Mouse (Mus musculus) kidney, postnatal 25 days (tissue): ENCODE data around the gene Best2.

ENCODE experiments used
- DNase-seq, 2 experiments: peaks; one replicate each; pipeline ENCODE4 v3.0.0; 2021; ENCODE audit warnings: mixed read lengths in 2 of 2

Best2 gene

DNA sequence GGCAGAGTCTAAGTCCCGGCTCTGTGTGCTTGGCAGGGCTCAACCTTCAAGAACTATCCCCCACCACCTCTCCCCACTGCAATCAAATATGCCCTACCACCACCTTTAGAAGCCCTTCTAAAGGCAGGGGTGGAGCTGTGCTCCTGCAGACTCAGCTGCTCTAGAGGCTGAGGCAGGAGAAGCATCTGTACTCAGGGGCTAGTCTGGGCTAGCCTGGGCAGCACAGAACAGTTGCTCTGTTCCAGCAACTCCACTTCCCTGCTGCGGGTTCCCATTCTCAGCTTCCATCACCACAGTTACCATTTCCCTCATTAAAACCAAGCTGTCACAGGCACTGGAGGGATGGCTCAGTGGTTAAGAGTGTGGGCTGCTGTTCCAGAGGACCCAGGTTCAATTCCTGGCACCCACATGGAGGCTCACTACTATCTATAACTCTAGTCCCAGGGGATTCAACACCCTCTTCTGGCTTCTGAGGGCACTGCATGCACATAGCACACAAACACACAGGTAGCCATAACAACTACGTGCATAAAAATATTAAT lies 7.3 kb upstream of the Best2 start:
- DNase-seq = no peak

DNA sequence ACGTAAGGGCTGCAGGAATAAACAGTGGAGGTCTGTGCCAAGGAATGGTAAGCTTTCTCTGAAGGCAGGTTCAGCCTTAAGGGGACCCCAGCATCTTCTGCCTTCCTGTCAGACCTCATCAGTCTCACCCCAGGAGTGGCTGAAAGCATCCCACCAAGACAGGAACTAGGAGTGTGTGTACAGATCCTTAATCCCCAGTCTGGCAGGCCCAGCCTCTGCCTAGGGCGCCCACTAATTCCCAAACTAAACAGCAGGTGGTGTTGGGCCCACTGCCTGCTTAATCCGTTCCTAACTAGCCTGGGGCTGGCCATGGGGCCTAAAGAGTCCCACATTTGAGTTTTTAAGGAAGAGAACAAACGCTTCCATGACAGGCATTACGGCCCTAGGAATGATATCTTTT lies 2.9 kb upstream of the Best2 start:
- DNase-seq = no peak

DNA sequence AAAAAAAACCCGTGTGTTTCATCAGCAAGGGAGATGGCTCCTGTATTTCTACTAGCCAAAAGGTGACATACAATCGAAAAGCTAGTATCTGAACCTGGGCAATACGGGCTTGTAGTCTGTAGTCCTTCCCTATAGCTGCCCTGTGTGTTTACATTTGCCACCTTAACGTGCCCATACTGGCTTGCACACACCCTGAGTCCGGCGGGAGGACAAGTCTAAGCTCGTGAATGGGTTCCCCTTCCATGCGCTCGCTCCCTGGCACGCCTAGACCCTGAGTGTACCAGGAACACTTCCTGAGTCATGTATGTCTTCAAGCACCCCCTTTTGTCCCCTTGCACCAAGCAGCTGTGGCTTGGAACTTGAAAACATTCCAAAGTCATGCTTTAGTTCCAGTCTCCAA lies 2.4 kb upstream of the Best2 start:
- DNase-seq = no peak

DNA sequence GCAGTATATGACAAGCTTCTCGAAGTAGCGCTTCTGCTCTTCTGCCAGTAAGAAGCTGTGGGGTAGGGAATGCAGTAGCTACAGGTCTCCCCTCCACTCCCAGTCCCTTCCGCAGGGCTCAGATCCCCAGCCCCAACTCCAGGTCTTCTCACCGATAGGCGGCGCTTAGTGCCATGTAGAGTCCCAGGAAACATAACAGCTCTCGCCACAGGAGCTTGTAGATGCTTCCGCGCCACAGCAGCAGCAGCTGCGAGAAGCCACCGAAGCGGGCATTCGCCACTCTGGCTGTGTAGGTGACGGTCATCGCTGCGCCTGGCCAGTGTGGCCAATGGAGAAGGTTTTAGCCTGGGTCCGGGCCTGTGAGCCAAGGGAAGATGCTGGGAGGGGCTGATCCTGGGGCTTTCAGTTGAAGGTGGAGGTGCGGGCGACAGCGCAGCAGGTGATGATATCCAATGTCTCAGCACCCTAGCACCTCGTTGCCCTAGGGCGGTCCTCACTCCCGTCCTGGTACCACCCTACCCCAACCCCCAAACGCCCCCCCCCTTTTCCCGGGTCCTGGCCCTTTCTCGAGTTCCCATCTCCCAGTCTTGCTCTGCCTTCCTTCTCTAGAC lies 996 bp downstream of the Best2 start:
- peak; percentile 85 to 87 for DNase-seq

DNA sequence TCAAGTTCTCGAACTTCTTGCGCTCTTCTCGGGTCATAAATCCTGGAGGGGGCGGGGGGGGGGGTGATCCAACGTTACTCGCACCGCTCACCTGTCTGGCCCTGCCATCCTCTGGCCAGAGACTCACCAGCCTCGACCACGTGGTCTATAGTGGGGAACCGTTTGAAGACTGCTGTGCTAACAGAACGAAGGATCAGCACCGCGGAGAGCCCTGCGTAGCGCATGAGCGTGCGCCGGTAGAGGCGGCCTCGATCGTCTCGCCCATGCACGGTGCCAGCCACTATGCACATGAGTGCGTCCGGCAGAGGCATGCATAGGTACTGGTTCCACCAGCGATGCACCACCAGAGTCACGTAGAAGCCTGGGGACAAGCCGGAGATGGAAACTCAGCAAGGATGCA lies 3.1 kb downstream of the Best2 start:
- DNase-seq = no peak

DNA sequence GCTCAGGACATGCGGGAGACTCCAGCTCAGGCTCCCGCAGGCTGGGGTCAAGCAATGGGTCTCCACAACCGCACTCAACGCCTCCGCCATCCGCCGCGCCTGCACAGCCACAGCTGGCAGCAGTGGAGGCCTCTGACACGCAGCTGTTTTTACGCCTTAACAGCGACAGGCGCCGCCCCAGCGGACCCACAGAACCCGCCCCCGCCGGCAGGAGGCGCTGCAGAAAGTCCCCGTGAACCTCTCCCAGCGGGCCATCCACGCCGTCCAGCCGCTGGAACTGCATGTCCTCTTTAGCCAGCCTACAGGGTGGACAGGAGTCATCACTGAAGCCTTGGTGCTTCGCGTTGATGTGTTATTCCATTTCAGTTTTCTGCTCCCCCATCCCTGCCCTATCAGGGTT lies 6.6 kb downstream of the Best2 start:
- peak; percentile 43 to 50 for DNase-seq

DNA sequence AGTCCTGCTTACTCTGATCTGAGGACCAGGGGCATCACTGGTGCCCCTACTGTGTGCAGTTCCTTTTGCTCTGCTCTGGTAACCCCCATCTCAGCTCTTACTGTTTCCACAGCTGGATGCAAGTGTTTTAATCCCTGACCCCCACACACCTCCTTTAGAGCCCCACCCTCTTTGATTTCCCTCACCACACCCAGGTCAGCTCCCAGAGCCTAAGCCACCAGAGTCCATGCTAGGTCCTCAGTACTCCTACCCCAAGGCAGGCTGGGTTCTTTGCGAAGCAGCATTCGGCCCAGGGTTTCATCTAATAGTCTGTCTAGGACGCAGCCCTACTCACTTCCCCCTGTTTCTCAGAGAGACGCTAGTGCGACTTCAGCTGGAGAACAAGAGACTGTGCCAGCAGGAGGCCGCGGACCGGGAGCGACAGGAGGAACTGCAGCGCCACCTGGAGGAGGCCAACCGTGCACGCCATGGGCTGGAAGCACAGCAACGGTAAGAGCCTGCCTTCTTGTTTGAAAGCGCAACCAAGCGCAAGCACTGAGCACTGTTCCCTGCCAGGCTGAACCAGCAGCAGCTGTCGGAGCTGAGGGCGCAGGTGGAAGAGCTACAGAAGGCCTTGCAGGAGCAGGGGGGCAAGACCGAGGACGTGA lies 16.6 kb downstream of the Best2 start:
- DNase-seq = peak; percentile 91 to 96

DNA sequence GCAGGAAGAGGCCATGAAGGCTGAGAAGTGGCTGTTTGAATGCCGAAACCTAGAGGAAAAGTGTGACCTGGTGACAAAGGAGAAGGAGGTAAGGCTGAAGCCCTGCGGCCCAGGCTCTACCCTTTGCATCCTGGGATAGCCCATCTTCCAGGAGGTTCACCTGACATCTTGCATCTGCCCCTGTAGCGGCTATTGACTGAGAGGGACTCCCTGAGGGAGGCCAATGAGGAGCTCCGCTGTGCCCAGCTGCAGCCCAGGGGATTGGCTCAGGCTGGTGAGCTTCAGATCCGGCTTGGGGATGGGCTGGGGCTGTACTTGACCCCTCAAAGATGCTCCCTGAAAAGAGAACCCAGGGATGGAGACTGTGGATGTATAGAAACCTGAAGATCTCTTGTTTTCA lies 17.4 kb downstream of the Best2 start:
- no peak for DNase-seq

DNA sequence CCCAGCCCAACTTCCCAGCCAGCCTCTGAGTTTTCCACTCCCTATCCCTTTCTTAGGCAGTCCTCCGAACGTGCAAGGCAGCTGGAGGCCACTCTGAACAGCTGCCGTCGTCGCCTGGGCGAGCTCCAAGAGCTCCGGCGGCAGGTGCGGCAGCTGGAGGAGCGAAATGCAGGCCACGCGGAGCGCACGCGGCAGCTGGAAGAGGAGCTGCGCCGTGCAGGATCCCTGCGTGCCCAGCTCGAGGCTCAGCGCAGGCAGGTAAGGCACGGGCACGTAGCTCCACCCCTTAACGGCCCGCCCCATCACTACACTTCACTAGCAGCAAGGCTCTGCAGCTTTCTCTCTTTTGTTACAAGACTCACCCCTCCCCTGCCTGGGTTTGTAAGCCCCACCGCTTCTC lies 18.7 kb downstream of the Best2 start:
- no peak for DNase-seq

DNA sequence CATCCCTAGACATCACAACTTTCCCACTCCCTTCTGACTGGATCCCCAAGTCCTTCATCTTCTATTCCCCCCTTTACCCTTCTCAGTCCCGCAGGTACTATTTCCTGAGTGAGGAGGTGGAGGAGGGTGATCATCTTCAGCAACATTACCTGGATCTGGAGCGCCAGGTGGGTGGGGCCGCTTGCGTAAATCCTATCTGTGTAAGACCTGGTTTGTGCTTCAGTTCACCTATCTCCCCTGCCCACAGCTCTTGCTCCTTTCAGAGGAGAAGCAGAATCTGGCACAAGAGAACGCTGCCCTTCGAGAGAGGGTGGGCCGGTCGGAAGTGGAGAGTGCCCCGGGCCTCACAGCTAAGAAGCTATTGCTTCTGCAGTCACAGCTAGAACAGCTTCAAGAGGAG lies 20.0 kb downstream of the Best2 start:
- no peak for DNase-seq

DNA sequence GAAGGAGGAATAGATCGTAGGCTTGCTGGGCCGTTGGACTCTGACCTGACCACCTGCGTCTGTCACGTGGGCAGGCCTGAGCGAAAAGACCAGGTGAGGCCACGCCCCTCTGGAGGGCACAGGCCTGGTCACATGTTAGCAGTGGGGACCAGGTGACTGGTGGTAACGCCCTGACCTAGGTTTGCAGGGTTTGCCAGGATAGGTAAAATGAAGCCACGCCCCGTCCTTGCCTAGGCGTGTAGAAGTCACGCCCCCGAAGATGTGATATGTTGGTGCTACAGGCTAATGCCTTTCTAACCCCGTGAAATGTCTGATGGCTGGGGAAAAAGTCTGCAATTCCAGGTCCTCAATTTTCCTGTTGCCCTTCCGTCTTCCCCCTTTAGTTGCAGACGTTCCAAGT lies 23.5 kb downstream of the Best2 start:
- peak; percentile 95 to 98 for DNase-seq

DNA sequence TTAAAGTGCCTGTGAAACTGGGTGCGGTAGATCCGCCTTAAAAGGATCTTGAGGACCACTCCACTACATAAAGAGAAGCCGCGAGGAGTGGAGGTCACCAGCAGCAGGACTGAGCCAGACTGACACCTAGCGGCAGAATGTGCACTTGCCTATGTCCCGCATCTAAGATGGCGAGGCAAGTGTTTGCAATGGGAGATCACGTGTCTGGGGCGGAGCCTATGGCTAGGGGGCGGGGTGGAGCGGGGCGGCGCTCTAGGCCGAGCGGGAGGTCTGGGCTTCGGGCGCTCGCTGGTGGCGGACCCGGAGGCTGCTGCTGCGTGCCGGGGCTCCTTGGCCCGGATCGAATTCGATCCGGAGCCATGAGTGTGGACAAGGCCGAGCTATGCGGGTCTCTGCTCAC lies 24.0 kb downstream of the Best2 start, which contains the start of gene Hook2:
Gene Hook2 (plus strand): TSS at position 255 of the 400 bp plus-strand sequence.
- peak; percentile 98 to 99 for DNase-seq

DNA sequence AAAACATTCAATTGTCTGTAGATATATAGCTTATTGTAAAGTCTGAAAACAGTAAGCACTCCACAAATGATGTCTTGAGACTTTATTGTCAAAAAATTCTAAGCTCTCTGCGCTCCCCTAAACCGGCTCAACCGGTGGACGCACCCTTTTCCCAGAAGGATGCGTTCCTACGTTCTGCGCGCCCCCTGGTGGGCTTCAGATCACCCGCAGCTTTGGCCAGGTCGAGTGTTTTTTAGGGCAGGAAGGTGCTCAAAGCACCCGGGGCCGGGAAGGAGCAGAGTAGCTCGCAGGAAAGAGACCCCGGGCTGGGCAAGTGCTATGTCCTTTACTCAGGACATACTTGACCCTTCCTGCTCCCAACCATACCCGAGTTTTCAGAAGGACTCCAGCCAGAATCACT lies 24.5 kb downstream of the Best2 start:
- peak; percentile 94 to 97 for DNase-seq

DNA sequence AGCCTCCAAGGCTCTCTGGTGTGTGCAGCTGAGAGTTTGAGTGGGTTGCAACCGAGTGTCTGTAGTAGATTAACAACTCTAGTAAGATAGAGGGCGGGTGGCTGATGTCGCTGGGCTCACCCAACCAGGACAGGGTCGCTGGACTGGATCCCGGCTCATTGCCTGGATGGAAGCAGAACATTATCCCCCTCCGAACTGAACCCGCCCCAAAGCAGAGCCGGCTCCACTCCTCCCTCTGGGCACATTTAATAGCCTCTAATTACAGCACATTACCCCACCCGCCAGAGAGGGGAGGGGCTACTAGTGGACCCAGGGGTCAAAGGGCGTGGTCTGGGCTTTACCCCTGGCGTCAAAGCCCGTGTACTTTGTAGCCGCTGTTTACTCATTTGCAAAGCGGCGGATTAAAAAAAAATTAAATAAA lies 25.0 kb downstream of the Best2 start:
- DNase-seq = peak; percentile 92 to 96

DNA sequence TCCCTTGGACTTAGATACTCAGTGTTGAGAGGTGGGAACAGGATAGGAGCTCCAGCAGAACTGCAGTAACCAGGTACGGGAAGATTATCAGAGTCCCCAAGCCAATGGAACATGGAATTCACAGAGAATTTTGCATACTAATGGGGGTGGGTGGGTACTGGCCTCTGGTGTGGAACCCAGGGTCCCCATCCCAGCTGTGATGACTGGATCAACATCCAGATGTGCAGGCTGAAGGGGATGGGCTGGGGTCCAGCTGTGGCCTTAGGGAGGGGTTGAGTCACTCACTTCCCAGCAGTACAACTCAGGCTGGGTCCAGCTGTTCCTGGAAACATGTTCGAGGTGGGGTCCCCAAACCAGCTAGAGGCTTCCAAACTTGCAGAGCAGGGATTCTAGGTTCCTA lies 26.4 kb downstream of the Best2 start:
- DNase-seq = no peak

DNA sequence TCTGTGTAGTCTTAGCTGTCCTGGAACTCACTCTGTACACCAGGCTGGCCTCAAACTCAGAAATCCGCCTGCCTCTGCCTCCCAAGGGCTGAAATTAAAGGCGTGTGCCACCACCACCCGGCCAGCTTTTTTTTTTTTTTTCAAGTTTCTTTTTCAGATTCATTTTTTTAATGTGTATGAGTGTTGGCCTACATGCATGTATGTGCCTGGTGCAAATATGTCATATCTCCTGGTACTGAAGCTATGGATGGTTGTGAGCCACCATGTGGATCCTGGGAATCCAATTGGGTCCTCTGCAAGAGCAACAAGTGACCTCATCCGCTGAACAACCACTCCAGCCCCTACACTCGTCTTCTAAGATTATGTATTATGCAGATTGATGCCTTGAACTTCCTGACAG lies 26.9 kb downstream of the Best2 start:
- DNase-seq = no peak

DNA sequence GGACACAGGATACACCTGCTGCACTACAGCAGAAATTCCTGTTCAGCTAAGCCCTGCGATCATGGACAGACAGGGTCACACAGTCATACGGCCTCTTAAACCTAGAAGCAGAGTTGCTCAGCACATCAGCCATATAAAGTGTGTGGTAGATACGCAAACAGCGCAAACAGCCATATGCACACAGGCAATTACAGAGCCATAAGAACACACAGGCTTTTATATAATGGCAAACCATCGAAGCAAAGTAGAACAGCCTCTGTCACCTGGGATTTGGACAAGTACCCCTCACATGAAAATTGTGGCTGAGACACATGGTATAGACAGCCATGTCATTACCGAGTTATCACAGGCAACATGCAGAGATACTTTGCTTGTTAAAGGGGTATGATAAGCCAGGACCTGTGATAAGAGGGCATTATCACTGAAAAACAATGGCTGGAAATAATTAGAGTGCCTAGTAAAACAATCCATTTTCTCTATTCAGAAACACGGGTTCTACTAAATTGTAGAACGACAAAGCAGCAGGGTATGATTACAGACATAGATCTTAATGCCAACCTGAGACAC lies 27.9 kb downstream of the Best2 start:
- DNase-seq = no peak

DNA sequence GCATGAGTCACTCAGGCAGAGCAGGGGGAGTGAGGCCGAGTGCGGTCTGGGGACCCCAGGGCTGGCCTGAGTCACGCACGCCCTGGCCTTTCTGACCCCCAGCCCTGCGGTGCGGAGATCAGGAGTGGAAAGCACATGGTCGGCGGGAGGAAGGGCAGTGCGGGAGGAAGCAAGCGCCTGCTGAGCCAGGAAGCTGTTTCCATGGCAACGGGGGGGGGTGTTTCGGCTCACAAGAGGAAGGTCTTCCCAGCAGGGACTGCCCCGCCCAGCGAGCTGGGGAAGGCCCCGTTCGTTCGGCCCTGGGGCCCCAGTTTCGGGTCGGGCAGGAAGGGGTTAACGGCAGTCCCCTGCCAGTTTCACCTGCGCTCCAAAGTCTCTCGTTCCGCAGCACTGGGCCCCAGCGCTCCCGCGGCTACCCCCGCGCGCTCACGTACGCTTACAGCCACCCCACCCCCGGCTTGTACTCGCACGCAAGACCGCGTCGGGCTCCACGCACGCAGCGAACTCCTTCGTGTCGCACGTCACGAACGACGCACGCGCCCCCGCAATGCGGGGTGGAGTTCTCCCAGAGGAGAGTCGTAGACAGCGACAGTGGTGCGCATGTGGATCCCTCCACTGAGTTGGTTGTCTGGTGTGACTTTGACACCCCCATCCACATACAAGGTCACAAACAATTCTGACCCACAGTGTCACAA lies 28.5 kb downstream of the Best2 start:
- peak; percentile 97 to 98 for DNase-seq

DNA sequence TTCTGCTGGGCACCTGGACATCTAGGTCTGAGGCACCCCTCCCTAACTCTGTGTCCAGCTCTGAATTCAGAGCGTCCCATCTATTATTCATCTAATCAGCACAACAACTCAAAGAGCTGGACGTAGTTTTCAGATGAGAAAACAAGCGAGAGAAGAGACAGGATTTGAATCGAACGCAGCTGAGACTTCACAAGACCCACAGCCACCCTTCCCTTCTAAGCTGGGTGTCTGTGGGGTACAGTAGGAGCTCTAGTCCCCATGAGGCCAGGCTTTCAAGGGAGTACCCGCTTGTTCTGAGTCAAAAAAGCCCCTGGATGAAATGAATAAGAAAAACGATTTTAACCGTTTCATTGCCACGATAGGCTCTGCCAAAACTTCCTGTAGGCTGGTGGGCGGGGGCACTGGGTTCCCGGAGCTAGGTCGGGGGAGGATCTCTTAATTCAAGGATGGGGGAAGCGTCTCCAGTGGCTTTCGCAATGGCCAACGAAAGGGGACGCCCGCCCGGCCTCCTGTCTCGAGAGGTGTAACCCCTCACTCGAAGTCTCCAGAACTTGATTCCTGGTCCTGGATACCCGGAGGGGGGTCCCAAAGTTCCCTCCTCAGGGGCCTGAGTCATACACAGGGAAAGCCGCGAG lies 29.2 kb downstream of the Best2 start:
- DNase-seq = peak in 1 of 2 experiments; percentile 22

DNA sequence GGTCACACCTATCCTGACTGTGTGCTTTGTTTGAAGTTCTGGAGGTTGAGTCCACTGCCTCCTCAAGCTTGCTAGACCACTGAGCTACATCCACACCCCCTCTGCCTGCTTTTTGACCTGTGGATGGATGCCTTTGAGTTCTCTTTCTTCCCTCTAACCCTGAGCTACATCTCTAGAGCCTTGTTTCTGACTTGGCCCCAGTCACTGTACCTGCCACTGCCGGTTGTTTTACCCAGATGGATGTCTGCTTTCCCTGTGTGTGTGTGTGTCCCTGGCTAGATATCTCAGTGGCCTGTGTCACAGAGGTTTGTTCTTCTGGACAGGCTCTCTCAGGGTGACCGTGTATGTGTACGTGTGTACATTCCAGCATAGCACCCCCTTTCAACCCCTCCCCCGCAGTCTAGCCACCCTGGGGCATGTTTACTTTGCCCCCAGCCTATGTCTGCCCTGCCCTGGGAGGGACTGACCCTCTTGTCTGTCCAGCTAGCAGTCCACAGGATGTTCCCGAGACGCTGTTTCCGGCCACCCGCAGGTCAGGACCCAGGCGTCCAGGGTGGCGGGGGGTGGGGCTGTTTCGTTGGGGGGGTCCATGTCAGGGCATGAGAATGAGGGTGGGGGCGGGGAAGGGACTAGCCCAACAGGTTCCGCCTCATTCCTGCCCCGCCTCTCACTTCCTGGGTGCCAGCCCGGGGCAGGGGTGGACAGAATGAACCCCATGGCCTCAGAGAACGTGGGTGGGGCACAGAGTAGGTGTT lies 29.9 kb downstream of the Best2 start:
- peak; percentile 70 to 91 for DNase-seq

DNA sequence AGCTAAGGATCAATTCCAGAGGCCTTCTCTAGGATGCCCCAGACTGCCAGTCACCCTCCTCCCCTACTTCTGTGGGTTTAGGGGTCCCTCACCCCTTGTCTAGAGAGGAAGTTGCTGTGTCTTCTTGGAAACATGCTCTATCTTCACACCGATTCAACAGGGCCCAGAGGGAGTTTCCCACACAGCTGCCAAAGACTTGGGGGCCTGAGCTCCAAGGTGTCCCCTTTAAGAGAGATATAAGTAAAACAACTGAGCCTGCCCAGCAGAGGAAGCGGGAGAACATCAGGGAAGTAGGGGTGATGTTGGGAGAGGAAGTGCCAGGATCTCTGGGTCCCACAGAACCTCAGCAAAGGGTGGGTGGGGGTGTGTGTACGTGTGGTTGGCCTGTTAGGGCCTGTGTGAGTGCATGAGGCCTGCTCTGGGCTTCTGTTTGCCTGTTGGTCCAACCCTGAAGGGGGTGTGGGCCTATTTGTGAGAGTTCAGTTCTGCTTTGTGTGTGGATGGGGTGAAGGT lies 31.8 kb downstream of the Best2 start:
- DNase-seq = no peak
